Mouse (Mus musculus) midbrain, embryonic 14.5 days (tissue): ENCODE data around the gene Cxcl10. TPM values are rescaled to one million over a fixed set of nuclear protein-coding genes. Genes with fewer than 3 reads are reported as not detected.

Experiments
- polyA plus RNA-seq: library from polyadenylated mRNA; unstranded; fragments of >200 nt; fragmentation: Nextera tagmentation; extraction: Ambion mirVana; gene quantifications from 2 replicates; pipeline ENCODE4 v1.2.1, GENCODE M21; 2014

The Cxcl10 gene
- polyA plus RNA-seq, 1 experiment from 2014 or later, result 3.5 TPM

Other genes starting within 250 kb of the Cxcl10 start
- gene Uso1, start 211.0 kb downstream of the Cxcl10 start, polyA plus RNA-seq, result 32.9 and 34.4 TPM in 2 replicates
- gene U90926, start 133.5 kb downstream of the Cxcl10 start, polyA plus RNA-seq, result not detected in 2 replicates
- 0.43 and 0.49 TPM in 2 replicates for gene Ppef2, start 92.6 kb downstream of the Cxcl10 start, polyA plus RNA-seq
- 15.2 and 17.4 TPM in 2 replicates for gene Naaa, start 70.7 kb downstream of the Cxcl10 start, polyA plus RNA-seq
- 29.9 and 38.8 TPM in 2 replicates for gene Sdad1, start 38.4 kb downstream of the Cxcl10 start, polyA plus RNA-seq
- gene Cxcl9, start 20.8 kb downstream of the Cxcl10 start, polyA plus RNA-seq, result not detected in 2 replicates
- gene Art3, start 17.1 kb downstream of the Cxcl10 start, polyA plus RNA-seq, result 3.7 and 6.1 TPM in 2 replicates
- 58.2 and 61.4 TPM in 2 replicates for gene Nup54, start 86.3 kb upstream of the Cxcl10 start, polyA plus RNA-seq
- gene Scarb2, start 157.9 kb upstream of the Cxcl10 start, polyA plus RNA-seq, result 21.0 and 28.2 TPM in 2 replicates
- gene Fam47e, start 206.2 kb upstream of the Cxcl10 start, polyA plus RNA-seq, result 0.34 and 0.85 TPM in 2 replicates